Mouse (Mus musculus) CD8-positive naive resting alpha-beta T cell, adult 2 months (primary cell): ENCODE measurements around the gene Srsf5.
"Not testable (repeated sequence)": the region's sequence is repeated elsewhere in the genome, so short reads cannot be mapped to it uniquely, and the experiment has no call there.

Experiments
- DNase-seq, 2 experiments: peaks; one replicate each; pipeline ENCODE4 v3.0.0; 2022; ENCODE audit warnings: low read depth in 2 of 2, low spot score in 2 of 2

Gene Srsf5

GRCm38 (mm10) chr12:80945996-80946355 is 672 bp downstream of the Srsf5 start:
- peak; percentile 95 to 96 for DNase-seq

GRCm38 (mm10) chr12:80948202-80948601 is 2.9 kb downstream of the Srsf5 start:
- DNase-seq, result no peak

- DNase-seq, result not testable (repeated sequence)
These were observed 4.3 kb downstream of the Srsf5 start for GRCm38 (mm10) chr12:80949603-80950002.

DNA sequence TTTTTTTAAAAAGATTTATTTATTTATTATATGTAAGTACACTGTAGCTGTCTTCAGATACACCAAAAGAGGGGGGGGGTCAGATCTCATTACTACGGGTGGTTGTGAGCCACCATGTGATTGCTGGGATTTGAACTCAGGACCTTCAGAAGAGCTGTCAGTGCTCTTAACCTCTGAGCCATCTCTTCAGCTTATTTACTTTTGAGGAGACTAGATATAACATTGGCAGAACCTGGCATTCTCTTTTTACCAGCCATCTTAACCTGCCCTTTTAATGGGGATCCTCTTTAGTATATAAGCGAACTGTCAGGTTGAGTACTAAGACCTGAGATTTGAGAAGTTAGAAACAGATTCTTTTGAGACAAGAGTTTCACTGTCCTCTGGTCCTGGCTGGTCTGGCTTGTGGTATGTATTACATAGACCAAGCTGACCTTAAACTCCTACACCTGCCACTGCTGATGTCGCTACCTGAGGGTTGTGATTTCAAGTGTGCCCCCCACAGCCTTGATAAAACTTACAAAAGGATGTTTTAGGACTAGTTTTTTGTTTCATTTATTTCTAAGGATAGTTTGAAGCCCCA is 6.4 kb downstream of the Srsf5 start:
- no peak for DNase-seq

DNA sequence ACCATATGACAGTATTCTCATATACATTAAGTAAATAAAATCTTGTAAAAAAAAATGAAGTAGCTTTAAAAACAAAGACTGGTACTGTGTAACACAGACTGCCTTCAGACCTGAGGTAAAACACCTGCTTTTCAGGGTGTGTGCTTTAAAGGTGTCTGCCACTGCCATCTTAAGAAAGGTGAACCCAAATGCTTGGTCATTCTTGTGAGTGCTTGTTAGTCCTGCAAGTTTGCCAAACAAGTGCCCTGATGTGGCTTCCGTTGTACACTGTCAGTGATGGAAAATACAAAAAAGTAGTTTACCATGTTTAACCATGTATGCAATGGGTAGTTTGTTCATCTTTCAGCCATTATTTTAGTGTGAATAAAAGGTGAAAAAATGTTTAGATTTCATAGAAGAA is 7.2 kb downstream of the Srsf5 start:
- DNase-seq, result no peak

DNA sequence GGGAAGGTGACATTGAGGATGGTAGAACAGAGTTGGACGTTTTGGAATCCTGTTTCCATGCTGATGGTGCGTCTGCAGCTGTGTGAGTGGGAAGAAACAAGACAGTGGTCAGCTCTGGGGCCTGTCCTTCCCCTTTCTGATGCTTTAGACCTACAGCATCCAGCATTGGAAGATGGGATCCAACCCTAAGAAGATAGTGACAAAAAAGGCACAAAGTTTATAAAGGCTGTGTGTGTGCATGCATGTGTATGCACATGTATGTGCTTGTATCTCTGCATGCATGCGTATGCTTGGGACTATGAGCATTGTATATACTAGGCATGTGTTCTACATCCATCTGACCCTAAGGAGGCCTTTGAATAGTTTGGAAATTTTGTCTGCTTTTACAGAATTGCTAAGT is 10.7 kb downstream of the Srsf5 start:
- DNase-seq, result no peak

GRCm38 (mm10) chr12:80957961-80958360 is 12.7 kb downstream of the Srsf5 start:
- DNase-seq, result no peak

- DNase-seq, result no peak
These were observed 17.3 kb downstream of the Srsf5 start for GRCm38 (mm10) chr12:80962566-80962965.

- DNase-seq, result no peak
These were observed 20.9 kb downstream of the Srsf5 start for GRCm38 (mm10) chr12:80966059-80966838.

- DNase-seq, result no peak
These were observed 22.6 kb downstream of the Srsf5 start for GRCm38 (mm10) chr12:80967918-80968317.

GRCm38 (mm10) chr12:80968605-80969004 is 23.3 kb downstream of the Srsf5 start, which contains the start of gene Slc10a1:
TSS of gene Slc10a1 (minus strand) at chr12:80968705.
- no peak for DNase-seq

GRCm38 (mm10) chr12:80970181-80970705 is 24.9 kb downstream of the Srsf5 start:
- DNase-seq, result no peak

DNA sequence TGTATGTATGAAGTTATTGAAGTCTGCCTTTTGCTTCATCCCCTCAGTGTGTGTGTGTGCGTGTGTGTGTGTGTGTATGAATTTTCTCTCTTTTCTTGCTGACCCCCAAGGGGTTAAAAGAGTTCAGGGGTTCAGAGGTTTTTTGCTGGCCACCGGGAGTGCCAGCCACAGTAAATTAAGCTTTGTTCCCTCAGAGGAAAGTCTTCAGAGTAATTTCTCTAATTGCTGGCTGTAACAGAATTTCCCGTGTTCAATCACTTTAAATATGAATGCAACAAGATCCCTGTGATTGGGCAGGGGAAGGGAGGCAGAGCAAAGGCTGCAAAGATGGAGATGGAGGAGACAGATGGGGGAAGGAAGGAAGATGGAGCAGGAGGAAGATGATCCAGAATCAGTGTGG is 26.5 kb downstream of the Srsf5 start:
- DNase-seq, result no peak

- no peak for DNase-seq
These were observed 30.8 kb downstream of the Srsf5 start for GRCm38 (mm10) chr12:80975939-80976671.

DNA sequence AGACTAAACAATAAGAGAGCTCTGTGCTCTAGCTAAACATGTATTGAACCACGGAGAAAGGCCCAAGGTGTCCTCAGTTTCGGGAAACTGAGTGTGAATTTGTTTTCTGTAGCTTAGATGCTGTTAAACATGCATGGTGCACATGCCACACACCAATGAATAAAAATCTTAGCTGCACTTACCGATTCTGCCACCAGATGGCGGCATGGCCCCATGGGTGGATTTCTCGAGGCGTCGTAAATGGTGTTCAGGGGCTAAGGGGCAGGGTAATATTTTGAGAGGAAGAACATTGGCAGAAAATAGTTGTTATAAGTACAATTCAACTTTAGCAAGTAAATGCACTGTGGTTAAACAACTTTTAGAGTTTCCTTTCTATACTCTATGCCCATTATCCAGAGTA is 37.0 kb downstream of the Srsf5 start:
- peak; percentile 47 to 64 for DNase-seq

- no peak for DNase-seq
These were observed 38.4 kb downstream of the Srsf5 start for GRCm38 (mm10) chr12:80983695-80984094.

- no peak for DNase-seq
These were observed 41.3 kb downstream of the Srsf5 start for GRCm38 (mm10) chr12:80986628-80987027.

DNA sequence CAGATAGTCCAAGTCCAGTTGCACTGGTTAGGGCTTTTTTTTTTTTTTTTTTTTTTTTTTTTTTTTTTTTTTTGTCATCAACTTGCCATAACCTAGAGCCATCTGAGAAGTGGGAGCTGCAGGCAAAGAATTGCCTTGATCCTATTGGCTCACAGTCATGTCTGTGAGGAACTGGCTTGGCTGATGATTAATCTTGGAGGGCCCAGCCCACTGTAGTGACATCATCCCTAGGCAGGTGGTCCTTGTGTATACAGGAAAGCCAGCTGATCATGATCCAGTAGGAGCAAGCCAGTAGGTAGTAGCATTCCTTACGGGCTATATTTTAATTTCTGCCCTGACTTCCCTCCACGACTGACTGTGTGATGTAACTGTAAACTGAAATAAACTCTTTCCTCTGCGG is 43.0 kb downstream of the Srsf5 start:
- DNase-seq, result no peak

GRCm38 (mm10) chr12:80990901-80991445 is 45.7 kb downstream of the Srsf5 start:
- DNase-seq, result no peak

- no peak for DNase-seq
These were observed 46.5 kb downstream of the Srsf5 start for GRCm38 (mm10) chr12:80991806-80992205.

- DNase-seq, result no peak
These were observed 47.3 kb downstream of the Srsf5 start for GRCm38 (mm10) chr12:80992540-80993122.
